Mouse (Mus musculus): ENCODE measurements around the gene S1pr1.
A peak's percentile ranks its signal among the peaks of the same experiment; 100 is the strongest.

S1pr1 gene

GRCm38 (mm10) chr3:115714671-115715651 lies at the start of gene S1pr1:
TSS of gene S1pr1 (minus strand) at chr3:115715072.
- DNase-seq = peak; percentile 79 to 86

- no peak for DNase-seq
These were observed 48.4 kb upstream of the S1pr1 start for GRCm38 (mm10) chr3:115763292-115763691.

GRCm38 (mm10) chr3:115762841-115763240 lies 48.0 kb upstream of the S1pr1 start:
- no peak for DNase-seq

DNA sequence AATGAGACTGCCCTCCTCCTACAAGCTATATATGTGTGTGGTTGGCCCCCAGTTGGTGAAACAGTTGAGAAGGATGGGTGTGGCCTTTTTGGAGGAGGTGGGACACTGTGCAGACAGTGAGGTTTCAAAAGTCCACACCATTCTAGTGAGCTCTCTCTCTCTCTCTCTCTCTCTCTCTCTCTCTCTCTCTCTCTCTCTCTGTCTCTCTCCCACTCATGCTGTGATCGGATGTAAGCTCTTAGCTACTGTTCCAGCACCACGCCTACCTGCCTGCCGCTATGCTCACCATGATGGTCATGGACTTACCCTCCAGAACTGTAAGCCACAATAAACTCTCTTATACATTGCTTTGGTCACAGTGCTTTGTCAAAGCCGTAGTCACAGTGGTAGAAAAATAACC lies 44.8 kb upstream of the S1pr1 start:
- DNase-seq = no peak

DNA sequence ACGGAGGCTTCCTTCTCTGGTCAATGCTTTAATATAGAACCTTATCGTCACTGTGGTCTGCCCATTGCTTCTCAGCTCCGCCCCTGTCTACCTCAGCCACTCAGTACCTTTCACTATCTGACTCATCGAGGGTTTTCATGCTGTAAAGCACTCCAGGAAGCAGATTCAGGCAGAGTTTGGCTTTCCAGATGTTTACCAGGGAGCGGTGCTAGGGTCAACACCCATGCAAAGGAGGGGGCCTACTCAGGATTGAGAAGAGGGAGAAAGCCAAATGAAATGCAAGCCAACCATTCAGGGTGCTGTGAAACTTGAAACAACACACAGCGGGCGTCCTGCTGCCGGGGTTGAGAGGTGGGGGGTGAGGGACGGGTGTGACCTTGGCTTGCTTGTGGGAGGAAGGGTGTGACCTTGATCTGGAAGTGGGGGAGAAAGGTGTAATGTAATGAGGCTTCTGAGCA lies 43.6 kb upstream of the S1pr1 start:
- DNase-seq = peak; percentile 18 to 25

GRCm38 (mm10) chr3:115754466-115754865 lies 39.6 kb upstream of the S1pr1 start:
- no peak for DNase-seq

DNA sequence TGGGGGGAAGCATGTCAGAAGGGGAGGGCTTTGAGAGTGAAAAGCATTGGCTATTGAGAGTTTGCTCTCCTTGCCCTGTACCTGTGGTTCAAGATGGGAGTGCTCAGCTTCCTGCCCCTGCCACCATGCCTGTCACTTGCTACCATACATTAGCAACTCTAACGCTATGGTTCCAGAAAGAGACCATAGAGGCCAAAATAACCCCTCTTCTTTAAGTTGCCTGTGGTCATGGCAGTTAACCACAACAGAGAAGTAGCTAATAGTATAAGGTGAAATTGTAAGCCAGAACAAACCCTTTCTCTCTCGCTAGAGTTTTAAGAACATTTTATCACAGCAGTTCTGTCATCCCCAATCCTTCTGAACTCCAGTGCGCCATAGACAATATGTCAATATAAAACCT lies 35.5 kb upstream of the S1pr1 start:
- no peak for DNase-seq

DNA sequence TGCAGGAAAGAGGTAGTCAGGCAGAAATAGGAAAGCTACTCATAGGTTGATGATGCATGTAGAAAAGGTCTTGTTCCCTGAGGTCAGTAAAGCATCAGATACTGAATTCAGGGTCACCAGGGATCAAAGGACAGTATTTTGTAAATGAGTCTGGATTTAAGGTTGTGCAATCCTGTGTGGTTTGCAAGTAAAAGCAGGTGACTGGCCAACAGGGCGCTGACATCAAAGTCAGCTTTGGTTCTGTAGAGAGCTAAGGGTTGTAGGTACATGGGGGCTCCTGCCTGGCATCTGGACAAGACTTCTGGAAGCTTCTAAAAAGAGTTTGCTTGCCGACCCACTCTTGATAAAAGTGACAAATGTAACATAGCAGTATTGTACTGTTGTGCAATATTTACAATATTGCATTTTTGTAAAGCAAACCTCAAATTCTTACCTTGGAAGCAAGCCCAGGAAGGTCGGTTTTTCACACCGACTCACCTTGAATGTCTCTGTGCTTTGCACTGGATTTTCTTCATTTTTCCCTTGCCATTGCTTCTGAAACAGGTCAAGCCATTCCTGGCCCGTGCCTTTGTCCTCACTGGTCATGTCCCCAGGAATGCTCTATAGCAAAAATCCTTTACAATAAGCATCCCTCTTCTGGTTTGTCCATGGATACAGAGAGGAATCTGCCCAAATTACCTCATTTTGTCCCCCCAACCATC lies 33.6 kb upstream of the S1pr1 start:
- no peak for DNase-seq

DNA sequence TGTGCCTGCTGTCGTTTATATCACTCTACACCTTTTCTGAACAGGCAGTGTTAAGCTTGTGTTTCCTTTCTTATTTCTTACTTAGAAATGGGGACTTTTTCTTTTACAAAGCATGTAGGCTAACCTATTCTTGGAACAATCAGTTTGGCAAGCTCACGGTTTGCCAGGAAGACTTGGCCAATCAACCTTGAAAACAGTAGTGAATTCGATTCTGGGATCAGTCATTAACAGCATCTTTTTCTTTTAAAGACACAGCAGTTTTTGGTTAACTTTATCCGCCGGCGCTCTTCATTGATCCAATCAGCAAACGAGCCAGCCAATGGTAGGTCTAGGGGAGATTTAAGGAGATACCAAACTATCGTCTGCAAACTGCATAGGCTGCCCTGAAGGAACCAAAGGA lies 31.6 kb upstream of the S1pr1 start:
- DNase-seq = no peak

DNA sequence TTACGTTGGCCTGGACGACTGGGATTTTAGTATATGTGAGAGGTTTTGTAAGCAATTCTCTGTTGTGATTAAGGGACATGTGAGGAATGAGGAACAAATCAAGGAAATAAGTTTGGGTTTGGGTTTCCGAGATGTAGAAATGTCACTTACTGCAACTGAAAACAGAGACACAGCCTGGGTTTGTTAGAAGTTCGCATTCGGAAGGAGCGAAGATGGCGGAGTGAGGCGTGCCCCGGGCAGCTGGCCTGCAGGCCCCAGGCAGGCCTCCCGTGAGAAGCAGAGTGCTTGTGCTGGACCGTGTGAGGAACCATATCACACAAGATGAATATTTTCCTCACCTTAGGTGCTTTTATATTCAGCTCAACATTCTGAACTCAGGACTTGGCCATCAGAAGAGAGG lies 30.2 kb upstream of the S1pr1 start:
- no peak for DNase-seq

GRCm38 (mm10) chr3:115738524-115738923 lies 23.7 kb upstream of the S1pr1 start:
- DNase-seq = no peak

DNA sequence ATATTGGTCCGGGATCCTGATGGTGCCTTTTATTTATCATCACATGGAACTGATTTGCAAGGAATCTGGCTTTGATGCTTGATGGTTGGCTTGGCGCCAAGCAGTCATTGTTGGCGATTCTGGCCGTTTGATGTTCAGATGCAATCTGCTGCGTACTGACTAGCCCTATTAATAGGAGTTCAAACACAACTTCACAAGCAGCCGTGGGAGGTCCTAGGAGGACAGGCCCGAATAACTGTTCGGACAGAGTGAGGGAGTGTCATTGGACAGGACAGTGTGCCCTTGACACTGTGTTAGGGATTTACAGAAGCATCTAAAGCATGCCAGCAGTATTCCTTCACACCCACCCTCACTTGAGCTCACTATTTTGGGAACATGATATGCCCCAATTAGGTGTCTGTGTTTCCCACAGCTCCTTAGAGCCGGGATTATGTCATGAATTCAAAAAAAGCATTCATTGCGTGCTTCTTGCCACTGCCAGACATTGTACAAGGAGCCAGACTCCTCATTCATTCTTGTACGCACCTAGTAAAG lies 23.0 kb upstream of the S1pr1 start:
- DNase-seq = no peak

DNA sequence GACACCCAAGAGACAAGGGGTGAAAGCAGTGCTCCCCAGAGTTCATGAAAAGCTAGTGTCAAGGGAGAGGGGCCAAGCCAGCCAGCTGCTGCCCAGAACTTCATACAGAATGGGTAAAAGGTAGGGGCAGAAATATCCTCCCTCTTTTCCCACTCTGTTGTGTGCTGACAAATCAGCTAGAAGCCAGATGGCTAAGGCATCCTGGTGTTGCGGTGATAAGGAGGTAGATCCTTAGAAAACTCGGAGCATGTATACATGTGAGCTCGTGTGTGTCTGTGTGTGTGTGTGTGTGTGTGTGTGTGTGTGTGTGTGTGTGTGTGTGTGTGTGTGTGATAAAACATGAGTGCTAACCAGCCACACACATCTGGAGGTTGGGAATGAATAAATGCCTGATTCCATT lies 20.7 kb upstream of the S1pr1 start:
- no peak for DNase-seq

GRCm38 (mm10) chr3:115734841-115735240 lies 20.0 kb upstream of the S1pr1 start:
- no peak for DNase-seq

DNA sequence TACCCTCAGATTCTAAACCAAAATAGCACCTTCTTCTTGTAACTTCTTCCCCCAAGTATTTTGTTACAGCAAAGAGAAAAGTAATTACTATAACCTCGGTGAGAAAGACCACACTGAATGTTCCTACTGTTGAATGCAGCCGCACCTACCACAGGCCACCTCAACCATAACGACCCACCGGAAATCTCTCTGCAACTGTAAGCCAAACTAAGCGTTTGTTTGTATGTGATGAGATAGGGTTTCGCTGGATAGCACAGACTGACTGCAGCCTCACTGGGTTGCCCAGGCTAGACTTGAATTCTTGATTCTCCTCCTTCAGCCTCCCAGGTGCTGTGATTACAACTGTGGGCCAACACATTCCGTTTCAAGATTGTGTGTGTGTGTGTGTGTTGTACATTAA lies 15.5 kb upstream of the S1pr1 start:
- DNase-seq = no peak

DNA sequence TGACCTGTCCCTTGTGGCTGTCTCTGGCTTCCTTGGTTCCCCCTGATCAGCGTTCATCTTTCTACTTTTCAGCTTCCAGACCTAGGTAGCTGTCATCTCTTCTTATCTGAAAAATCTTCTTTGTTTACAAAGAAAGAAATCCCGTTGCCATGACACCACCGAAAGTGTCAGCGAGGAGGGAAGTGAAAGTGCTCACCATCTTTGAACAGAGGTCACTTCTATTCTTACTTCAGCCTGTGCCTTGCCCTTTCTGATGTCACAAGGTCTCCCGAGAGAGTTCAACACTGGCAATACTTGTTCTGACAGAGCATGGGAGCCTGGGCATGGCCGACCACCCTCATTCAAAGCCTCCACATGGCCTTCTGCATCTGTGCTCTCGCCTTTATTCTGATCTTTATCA lies 14.3 kb upstream of the S1pr1 start:
- DNase-seq = peak; percentile 44

DNA sequence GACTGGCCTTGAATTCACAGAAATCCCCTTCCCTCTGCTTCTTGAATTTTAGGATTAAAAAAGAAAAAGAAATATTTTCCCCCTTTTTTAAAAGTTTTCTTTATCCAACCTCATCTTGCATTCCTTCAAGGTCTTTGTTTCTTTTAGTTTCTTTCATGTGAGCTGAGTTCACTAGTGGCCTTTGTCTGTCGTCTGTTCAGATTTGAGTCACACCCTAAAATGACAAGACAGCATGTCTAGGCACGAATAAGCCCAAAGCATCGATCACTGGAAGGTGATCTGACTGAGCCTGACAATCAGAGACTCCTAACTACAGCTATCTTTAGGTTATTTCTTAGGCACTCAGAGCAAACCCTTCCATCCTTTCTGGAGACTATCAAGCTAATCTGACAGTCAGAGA lies 13.3 kb upstream of the S1pr1 start:
- DNase-seq = no peak

GRCm38 (mm10) chr3:115718886-115719285 lies 4.0 kb upstream of the S1pr1 start:
- DNase-seq = no peak

- DNase-seq = no peak
These were observed 1.1 kb upstream of the S1pr1 start for GRCm38 (mm10) chr3:115715900-115716515.

DNA sequence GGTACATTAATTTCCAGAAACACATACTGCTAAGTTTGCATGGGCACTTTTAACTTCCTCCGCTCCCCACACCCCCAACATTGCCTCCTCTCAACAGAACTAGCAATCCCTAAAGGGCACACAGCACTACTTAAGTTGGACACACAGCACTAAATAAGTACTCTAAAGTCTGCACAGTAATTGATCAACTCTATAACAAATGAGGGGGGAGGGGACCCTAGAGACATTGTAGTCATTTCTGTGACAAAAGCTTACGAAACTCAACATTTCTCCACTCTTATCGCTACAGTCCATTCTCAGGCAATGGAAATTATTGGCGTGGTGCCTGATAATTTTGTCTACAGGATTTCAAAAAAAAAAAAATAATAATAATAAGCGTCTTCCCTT lies 830 bp downstream of the S1pr1 start:
- no peak for DNase-seq

- no peak for DNase-seq
These were observed 1.3 kb downstream of the S1pr1 start for GRCm38 (mm10) chr3:115713417-115714048.

GRCm38 (mm10) chr3:115712808-115713200 lies 2.1 kb downstream of the S1pr1 start:
- DNase-seq = peak; percentile 54 to 74
